Mouse (Mus musculus) kidney, adult 11 months (tissue): Measurements from ENCODE around the gene Ttbk1.
A peak's percentile ranks its signal among the peaks of the same experiment; 100 is the strongest.

Experiments used
- DNase-seq: peaks from one replicate; pipeline ENCODE4 v3.0.0; 2022

The Ttbk1 gene

GRCm38 (mm10) chr17:46408478-46408877, 79.0 kb downstream of the Ttbk1 start:
- DNase-seq: no peak

GRCm38 (mm10) chr17:46394631-46395030, 92.8 kb downstream of the Ttbk1 start:
- no peak for DNase-seq

- DNase-seq: peak; percentile 27
These were observed 94.5 kb downstream of the Ttbk1 start for GRCm38 (mm10) chr17:46393012-46393411.
